Mouse (Mus musculus) T-helper 17 cell (primary cell): Measurements from ENCODE around the gene Ddx43.

ENCODE experiments used
- in situ Hi-C, 2 experiments: fragments of 300-600 bp; cut with MboI, MseI; formaldehyde crosslinking; loops; 1 replicate in 1 of 2; 2 replicates in 1 of 2; pipeline ENCODE4 v1.15.1; 2025; ENCODE audit warnings: high pct_unique_total_duplicates in 2 of 2

Ddx43 gene

GRCm38 (mm10) chr9:78442237-78442578 lies 46.6 kb downstream of the Ddx43 start:
- in situ Hi-C loops, result no loop called here

- in situ Hi-C loops, result no loop called here
Measured at GRCm38 (mm10) chr9:78442579-78443392, 47.2 kb downstream of the Ddx43 start, which contains the start of gene Cgas. TSS of gene Cgas (minus strand) at chr9:78443237.

- in situ Hi-C loops, result no loop called here
Measured at GRCm38 (mm10) chr9:78447606-78447972, 52.0 kb downstream of the Ddx43 start.

GRCm38 (mm10) chr9:78447973-78448873 lies 52.6 kb downstream of the Ddx43 start, which contains the start of the genes Mto1 and Gm17324:
TSS of gene Mto1 (plus strand) at chr9:78448208.
TSS of gene Gm17324 (minus strand) at chr9:78448786.
- in situ Hi-C loops, result no loop called here

- in situ Hi-C loops, result no loop called here
Measured at GRCm38 (mm10) chr9:78450404-78450803, 54.8 kb downstream of the Ddx43 start.

- in situ Hi-C loops, result no loop called here
Measured at GRCm38 (mm10) chr9:78451382-78451781, 55.8 kb downstream of the Ddx43 start.

- in situ Hi-C loops, result no loop called here
Measured at GRCm38 (mm10) chr9:78457026-78457425, 61.4 kb downstream of the Ddx43 start.

- in situ Hi-C loops, result no loop called here
Measured at GRCm38 (mm10) chr9:78463337-78463736, 67.8 kb downstream of the Ddx43 start.

GRCm38 (mm10) chr9:78465725-78466124 lies 70.1 kb downstream of the Ddx43 start:
- in situ Hi-C loops, result no loop called here
